Mouse (Mus musculus): ENCODE results near the gene Gtf2a1l.

Gtf2a1l gene

GRCm38 (mm10) chr17:88668452-88668851 lies at the start of gene Gtf2a1l:
Gene Gtf2a1l, plus strand, starts transcription at chr17:88668660.
- DNase-seq: peak; percentile 54

GRCm38 (mm10) chr17:88620935-88621334 lies 47.5 kb upstream of the Gtf2a1l start:
- DNase-seq: no peak

GRCm38 (mm10) chr17:88621374-88621773 lies 47.1 kb upstream of the Gtf2a1l start:
- no peak for DNase-seq

- DNase-seq: no peak
Measured at GRCm38 (mm10) chr17:88622711-88623110, 45.7 kb upstream of the Gtf2a1l start.

- DNase-seq: no peak
Measured at GRCm38 (mm10) chr17:88624386-88624785, 44.1 kb upstream of the Gtf2a1l start.

- no peak for DNase-seq
Measured at GRCm38 (mm10) chr17:88625350-88625749, 43.1 kb upstream of the Gtf2a1l start.

GRCm38 (mm10) chr17:88625931-88626330 lies 42.5 kb upstream of the Gtf2a1l start:
- DNase-seq: no peak

- no peak for DNase-seq
Measured at GRCm38 (mm10) chr17:88626347-88626811, 42.1 kb upstream of the Gtf2a1l start.

GRCm38 (mm10) chr17:88627150-88627549 lies 41.3 kb upstream of the Gtf2a1l start:
- no peak for DNase-seq

- DNase-seq: peak; percentile 47
Measured at GRCm38 (mm10) chr17:88628676-88629380, 39.6 kb upstream of the Gtf2a1l start.

- DNase-seq: no peak
Measured at GRCm38 (mm10) chr17:88629381-88629759, 39.1 kb upstream of the Gtf2a1l start.

- no peak for DNase-seq
Measured at GRCm38 (mm10) chr17:88629931-88630553, 38.4 kb upstream of the Gtf2a1l start.

GRCm38 (mm10) chr17:88630554-88630948 lies 37.9 kb upstream of the Gtf2a1l start:
- DNase-seq: peak; percentile 46

GRCm38 (mm10) chr17:88632631-88633030 lies 35.8 kb upstream of the Gtf2a1l start:
- no peak for DNase-seq

- no peak for DNase-seq
Measured at GRCm38 (mm10) chr17:88636076-88636475, 32.4 kb upstream of the Gtf2a1l start.

- no peak for DNase-seq
Measured at GRCm38 (mm10) chr17:88636587-88636986, 31.9 kb upstream of the Gtf2a1l start.

- DNase-seq: peak; percentile 78
Measured at GRCm38 (mm10) chr17:88641012-88641411, 27.4 kb upstream of the Gtf2a1l start.

- DNase-seq: no peak
Measured at GRCm38 (mm10) chr17:88641836-88642235, 26.6 kb upstream of the Gtf2a1l start.

- no peak for DNase-seq
Measured at GRCm38 (mm10) chr17:88644876-88645275, 23.6 kb upstream of the Gtf2a1l start.

GRCm38 (mm10) chr17:88645299-88645698 lies 23.2 kb upstream of the Gtf2a1l start:
- DNase-seq: no peak

- no peak for DNase-seq
Measured at GRCm38 (mm10) chr17:88647149-88647548, 21.3 kb upstream of the Gtf2a1l start.

GRCm38 (mm10) chr17:88652010-88652409 lies 16.4 kb upstream of the Gtf2a1l start:
- DNase-seq: peak; percentile 90

GRCm38 (mm10) chr17:88652702-88653374 lies 15.6 kb upstream of the Gtf2a1l start:
- peak; percentile 96 for DNase-seq

GRCm38 (mm10) chr17:88653375-88653769 lies 15.1 kb upstream of the Gtf2a1l start:
- DNase-seq: no peak

Measured in right cerebral cortex, postnatal 4 days (tissue).